Mouse (Mus musculus): Measurements from ENCODE around the gene Soat2. TPM values are rescaled to one million over a fixed set of nuclear protein-coding genes. Genes with fewer than 3 reads are reported as not detected.

The Soat2 gene
- polyA plus RNA-seq, 1 experiment: not detected

DNA sequence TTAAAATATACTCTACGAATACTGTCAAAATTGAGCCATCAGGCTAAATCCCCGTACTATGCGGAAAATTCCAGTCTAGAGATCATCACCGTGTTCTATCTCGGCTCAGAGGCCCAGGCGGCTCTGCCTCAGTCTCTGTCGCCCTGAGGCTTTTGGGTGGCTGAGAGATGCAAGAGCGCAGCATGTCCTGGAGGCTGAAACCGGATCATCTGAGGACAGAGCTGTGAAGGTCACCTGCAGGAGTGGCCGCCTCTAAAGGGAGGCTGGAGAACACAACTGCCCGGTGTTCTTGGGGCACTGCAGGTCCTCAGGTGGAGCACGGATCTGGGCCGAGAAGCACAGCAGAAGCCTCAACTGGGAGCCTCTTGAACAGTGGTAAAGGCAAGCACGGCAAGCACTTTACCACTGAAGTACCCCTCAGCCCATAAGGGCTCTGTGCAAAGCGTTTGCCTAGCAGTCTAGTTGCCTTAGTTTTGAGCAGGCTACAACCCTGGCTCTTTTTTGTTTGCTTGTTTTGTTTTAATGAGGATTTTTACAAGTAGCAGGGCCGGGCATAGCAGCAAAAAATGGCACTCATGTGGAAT, 25.5 kb downstream of the Soat2 start:
- H3K27ac ChIP-seq (ENCODE audit: insufficient read depth, low read length): no peak overlapping the region
- no peak for DNase-seq
- TF ChIP-seq POLR2A (IDR thresholded peaks at IDR 0.05; ENCODE audit: borderline replicate concordance, insufficient read depth, low read length) (no peak), CTCF (IDR thresholded peaks at IDR 0.05; ENCODE audit: borderline replicate concordance, insufficient read depth, low read depth, low read length) (no peak)
- H3K4me1 ChIP-seq (ENCODE audit: control insufficient read depth, insufficient read depth, low read length): peaks cover 2% of the 10 kb centered on the region; the same call in 1 of the 2 replicates
- no peak overlapping the region for H3K4me3 ChIP-seq (replicated peaks; ENCODE audit: insufficient read depth, low read depth, low read length)
- WGBS: 91% methylated on average over 16 of the region's 16 CpGs
- no peaks in the 10 kb centered on the region for H3K27me3 ChIP-seq (ENCODE audit: control insufficient read depth, insufficient read depth, low read length)

DNA sequence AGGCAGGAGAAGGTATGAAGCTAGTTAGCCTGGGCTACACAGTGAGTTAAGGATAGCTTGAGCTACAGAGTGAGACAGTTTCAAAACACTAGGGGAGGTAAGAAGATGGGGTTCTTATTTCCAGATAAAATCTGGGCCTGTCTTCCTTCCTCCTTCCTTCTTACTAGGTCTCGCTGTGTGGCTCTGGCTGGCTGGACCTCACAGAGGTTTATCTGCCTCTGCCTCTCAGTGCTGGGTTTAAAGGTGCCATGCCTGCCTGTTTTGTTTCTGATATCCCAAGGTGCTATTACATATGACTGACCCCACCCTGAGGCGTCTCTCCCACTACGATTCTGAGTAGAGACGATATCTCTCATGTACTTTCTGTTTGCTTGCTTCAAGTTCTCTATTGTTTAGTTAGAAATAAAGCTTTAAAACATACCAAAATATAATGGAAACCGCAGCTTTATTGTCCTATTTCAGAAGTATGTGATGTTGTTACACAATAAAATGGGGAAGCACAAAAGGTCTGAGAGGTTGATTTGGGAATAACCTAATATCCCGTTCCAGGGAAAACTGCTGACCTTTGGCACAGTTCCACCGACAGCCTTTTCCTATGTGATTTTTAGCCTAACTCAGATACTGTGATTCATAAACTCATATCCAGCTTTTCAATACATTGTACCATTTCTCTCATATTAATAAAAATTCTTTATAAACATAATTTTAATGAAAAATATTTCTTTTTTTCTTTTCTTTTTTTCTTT, 26.4 kb downstream of the Soat2 start:
- WGBS: 91% methylated on average over 7 of the region's 7 CpGs
- H3K27me3 ChIP-seq (ENCODE audit: control insufficient read depth, insufficient read depth, low read length): no peaks in the 10 kb centered on the region
- no peak overlapping the region for H3K4me3 ChIP-seq (replicated peaks; ENCODE audit: insufficient read depth, low read depth, low read length)
- H3K27ac ChIP-seq (ENCODE audit: insufficient read depth, low read length): no peak overlapping the region
- no peak for TF ChIP-seq POLR2A (IDR thresholded peaks at IDR 0.05; ENCODE audit: borderline replicate concordance, insufficient read depth, low read length)
- H3K4me1 ChIP-seq (ENCODE audit: control insufficient read depth, insufficient read depth, low read length): peaks cover 2% of the 10 kb centered on the region; the same call in 1 of the 2 replicates
- DNase-seq: no peak

DNA sequence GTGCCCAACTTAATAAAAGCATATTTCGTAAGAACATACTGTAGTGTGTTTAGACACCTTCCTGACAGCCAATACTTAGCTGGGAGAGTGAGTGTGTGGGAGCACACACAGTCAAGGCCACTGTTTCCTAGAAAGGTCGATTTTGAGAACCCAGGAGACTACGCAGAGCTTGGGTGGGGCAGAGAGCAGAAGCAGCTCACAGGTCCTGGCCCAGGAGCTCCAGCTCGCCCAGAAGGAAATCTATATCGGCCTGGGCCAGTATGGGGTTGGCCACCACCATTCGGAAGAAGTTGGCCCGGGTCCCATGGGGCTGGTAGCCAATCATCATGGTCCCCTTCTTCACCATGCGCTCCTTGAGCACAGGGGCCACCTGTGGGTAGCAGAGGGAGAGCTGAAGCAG, 27.1 kb downstream of the Soat2 start:
- DNase-seq: no peak
- Histone ChIP-seq H3K4me1 (ENCODE audit: control insufficient read depth, insufficient read depth, low read length) (peaks cover 2% of the 10 kb centered on the region; the same call in 1 of the 2 replicates), H3K27ac (ENCODE audit: insufficient read depth, low read length) (no peak overlapping the region), H3K4me3 (replicated peaks; ENCODE audit: insufficient read depth, low read depth, low read length) (no peak overlapping the region), H3K27me3 (ENCODE audit: control insufficient read depth, insufficient read depth, low read length) (no peaks in the 10 kb centered on the region)
- TF ChIP-seq POLR2A (IDR thresholded peaks at IDR 0.05; ENCODE audit: borderline replicate concordance, insufficient read depth, low read length): no peak
- TF ChIP-seq CTCF (IDR thresholded peaks at IDR 0.05; ENCODE audit: borderline replicate concordance, insufficient read depth, low read depth, low read length): no peak
- WGBS: 70% methylated on average over 8 of the region's 8 CpGs

DNA sequence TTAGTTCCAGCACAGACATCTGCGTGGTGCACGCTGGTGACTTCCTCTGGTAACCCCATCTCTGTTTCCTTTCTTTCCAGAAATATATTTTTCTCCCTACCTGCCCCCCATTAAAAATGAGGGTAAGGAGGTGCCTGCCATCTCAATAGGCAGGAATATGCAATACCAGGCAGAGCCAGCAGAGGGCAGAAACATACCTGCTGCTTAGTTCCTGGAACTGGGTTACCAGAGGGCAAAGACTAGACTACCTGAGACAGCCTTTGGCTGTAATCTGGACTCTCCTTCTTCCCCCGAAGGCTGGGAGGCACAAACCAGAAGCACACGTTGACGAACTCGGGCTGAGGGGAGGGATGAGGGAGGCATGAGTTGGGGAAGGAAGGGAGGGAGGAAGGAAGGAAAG, 28.0 kb downstream of the Soat2 start:
- no peaks in the 10 kb centered on the region for H3K27me3 ChIP-seq (ENCODE audit: control insufficient read depth, insufficient read depth, low read length)
- peaks cover 2% of the 10 kb centered on the region; the same call in 1 of the 2 replicates for H3K4me1 ChIP-seq (ENCODE audit: control insufficient read depth, insufficient read depth, low read length)
- no peak overlapping the region for H3K4me3 ChIP-seq (replicated peaks; ENCODE audit: insufficient read depth, low read depth, low read length)
- 13% methylated on average over 6 of the region's 6 CpGs for WGBS
- DNase-seq: peak; percentile 82 to 90
- TF ChIP-seq CTCF (IDR thresholded peaks at IDR 0.05; ENCODE audit: borderline replicate concordance, insufficient read depth, low read depth, low read length) (peak; percentile 81), POLR2A (IDR thresholded peaks at IDR 0.05; ENCODE audit: borderline replicate concordance, insufficient read depth, low read length) (no peak)
- no peak overlapping the region for H3K27ac ChIP-seq (ENCODE audit: insufficient read depth, low read length)

DNA sequence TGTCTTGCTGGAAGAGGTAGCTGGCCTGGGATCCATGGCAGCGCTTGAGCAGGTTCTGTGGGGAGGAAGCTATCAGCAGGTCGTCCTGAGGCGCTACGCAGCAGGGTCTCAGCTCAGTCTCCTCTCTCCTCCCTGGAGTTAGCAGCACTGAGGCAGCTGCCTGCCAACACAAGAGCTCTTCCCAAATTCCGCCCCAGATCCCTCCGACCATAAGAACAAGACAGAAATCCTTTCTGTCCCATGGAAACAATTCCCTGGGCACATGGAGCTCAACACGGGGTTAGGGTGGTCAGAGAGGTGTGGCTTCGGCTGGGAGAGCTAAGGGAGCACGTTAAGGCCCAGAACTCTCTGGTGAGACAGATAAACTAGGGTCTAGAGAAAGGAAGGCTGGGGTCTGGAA, 28.8 kb downstream of the Soat2 start:
- Histone ChIP-seq H3K4me1 (ENCODE audit: control insufficient read depth, insufficient read depth, low read length) (peaks cover 2% of the 10 kb centered on the region; the same call in 1 of the 2 replicates), H3K27me3 (ENCODE audit: control insufficient read depth, insufficient read depth, low read length) (no peaks in the 10 kb centered on the region), H3K27ac (ENCODE audit: insufficient read depth, low read length) (no peak overlapping the region), H3K4me3 (replicated peaks; ENCODE audit: insufficient read depth, low read depth, low read length) (no peak overlapping the region)
- DNase-seq: no peak
- WGBS: 83% methylated on average over 9 of the region's 9 CpGs
- TF ChIP-seq POLR2A (IDR thresholded peaks at IDR 0.05; ENCODE audit: borderline replicate concordance, insufficient read depth, low read length) (no peak), CTCF (IDR thresholded peaks at IDR 0.05; ENCODE audit: borderline replicate concordance, insufficient read depth, low read depth, low read length) (no peak)

DNA sequence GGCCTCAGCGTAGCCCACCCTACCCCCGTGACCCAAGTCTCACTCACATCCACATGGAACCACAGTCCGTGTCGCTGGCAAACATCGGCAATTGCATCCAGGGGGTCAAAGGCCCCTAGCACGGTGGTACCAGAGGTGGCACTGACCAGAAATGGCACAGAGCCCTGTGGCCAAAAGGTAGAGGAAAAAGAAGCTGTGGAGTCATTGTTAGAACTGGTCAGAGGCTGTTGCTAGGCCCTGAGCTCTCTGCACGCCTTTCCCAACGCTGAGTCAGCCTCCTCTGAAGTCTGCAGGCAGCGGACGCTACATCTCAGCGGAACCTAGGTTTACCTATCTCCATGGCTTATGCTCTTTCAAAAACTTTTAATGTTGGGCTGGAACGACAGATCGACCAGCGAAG, 29.6 kb downstream of the Soat2 start:
- 59% methylated on average over 14 of the region's 14 CpGs for WGBS
- no peak overlapping the region for H3K27ac ChIP-seq (ENCODE audit: insufficient read depth, low read length)
- TF ChIP-seq POLR2A (IDR thresholded peaks at IDR 0.05; ENCODE audit: borderline replicate concordance, insufficient read depth, low read length): no peak
- no peak for TF ChIP-seq CTCF (IDR thresholded peaks at IDR 0.05; ENCODE audit: borderline replicate concordance, insufficient read depth, low read depth, low read length)

DNA sequence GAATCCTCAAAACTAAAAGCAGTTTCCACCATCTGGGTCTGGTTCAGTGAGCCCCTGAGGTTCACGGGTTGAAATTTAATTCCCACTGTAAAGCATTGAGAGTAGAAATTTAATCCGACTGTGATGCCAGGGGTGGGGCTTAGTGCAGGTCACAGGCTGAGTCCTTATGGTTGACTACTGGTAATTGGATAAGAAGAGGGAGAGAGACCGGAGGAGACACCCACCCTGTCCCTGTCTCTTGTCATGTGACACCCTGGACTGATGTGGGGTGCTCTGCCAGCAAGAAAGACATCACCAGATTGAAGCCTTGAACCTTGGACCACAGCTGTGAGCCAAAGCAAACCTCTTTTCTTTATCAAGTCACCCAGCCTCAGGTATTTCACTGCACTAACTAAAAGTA, 32.8 kb downstream of the Soat2 start:
- Histone ChIP-seq H3K27ac (ENCODE audit: insufficient read depth, low read length) (no peak overlapping the region), H3K4me1 (ENCODE audit: control insufficient read depth, insufficient read depth, low read length) (peaks cover 2% of the 10 kb centered on the region; the same call in 1 of the 2 replicates), H3K27me3 (ENCODE audit: control insufficient read depth, insufficient read depth, low read length) (no peaks in the 10 kb centered on the region), H3K4me3 (replicated peaks; ENCODE audit: insufficient read depth, low read depth, low read length) (no peak overlapping the region)
- TF ChIP-seq POLR2A (IDR thresholded peaks at IDR 0.05; ENCODE audit: borderline replicate concordance, insufficient read depth, low read length): no peak
- no peak for DNase-seq
- WGBS: 81% methylated on average over 3 of the region's 3 CpGs

More for the DNA sequence above, 29.6 kb downstream of the Soat2 start:
- DNase-seq: peak in 1 of 2 experiments; percentile 17
- Histone ChIP-seq H3K4me1 (ENCODE audit: control insufficient read depth, insufficient read depth, low read length) (peaks cover 2% of the 10 kb centered on the region; the same call in 1 of the 2 replicates), H3K4me3 (replicated peaks; ENCODE audit: insufficient read depth, low read depth, low read length) (no peak overlapping the region), H3K27me3 (ENCODE audit: control insufficient read depth, insufficient read depth, low read length) (no peaks in the 10 kb centered on the region)

DNA sequence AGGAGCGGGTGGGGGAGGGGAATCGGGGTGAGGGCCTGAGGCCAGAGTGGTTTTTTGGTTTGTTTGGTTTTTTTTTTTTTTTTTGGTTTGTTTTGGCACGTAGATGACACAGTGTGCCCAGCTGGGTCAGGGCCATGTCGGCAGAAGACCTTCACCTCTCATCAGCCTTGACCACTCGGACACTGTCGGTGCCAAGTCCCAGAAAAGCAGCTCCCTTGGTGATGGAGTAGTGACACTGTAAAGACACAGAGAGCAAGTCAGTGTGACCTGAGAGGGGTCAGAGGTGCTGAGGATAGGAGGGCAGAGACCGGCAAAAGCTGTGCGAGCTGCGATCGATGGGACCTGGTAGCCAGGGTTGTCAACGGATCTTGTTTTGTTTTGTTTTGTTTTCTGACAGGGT, 35.9 kb downstream of the Soat2 start:
- TF ChIP-seq CTCF (IDR thresholded peaks at IDR 0.05; ENCODE audit: borderline replicate concordance, insufficient read depth, low read depth, low read length) (no peak), POLR2A (IDR thresholded peaks at IDR 0.05; ENCODE audit: borderline replicate concordance, insufficient read depth, low read length) (no peak)
- DNase-seq: no peak
- WGBS: 80% methylated on average over 11 of the region's 11 CpGs

More for the DNA sequence above, 35.9 kb downstream of the Soat2 start:
- no peaks in the 10 kb centered on the region for H3K4me1 ChIP-seq (ENCODE audit: control insufficient read depth, insufficient read depth, low read length)
- no peaks in the 10 kb centered on the region for H3K27me3 ChIP-seq (ENCODE audit: control insufficient read depth, insufficient read depth, low read length)
- no peak overlapping the region for H3K27ac ChIP-seq (ENCODE audit: insufficient read depth, low read length)
- H3K4me3 ChIP-seq (replicated peaks; ENCODE audit: insufficient read depth, low read depth, low read length): no peak overlapping the region

Measured in cerebellum, adult 2 months (tissue).